Mouse (Mus musculus) MEL (cell line): ENCODE measurements at regions not wholly inside any gene's neighbourhood (a gene's known extent, or its start where the extent isn't known, plus 50 kb on each side); places are given as distances from the start of the nearest gene placed in this dataset.

Source experiments
- DNase-seq: peaks from one replicate; pipeline ENCODE4 v3.0.0; 2011; ENCODE audit warnings: low read depth, low spot score
- H3K27ac ChIP-seq: 2 replicates; pipeline ENCODE4 v1.5.1; 2012; ENCODE audit warnings: low read depth, mild to moderate bottlenecking, control low read depth, low read length, moderate library complexity; ENCODE audit not compliant: control insufficient read depth
- H3K27me3 ChIP-seq, 2 experiments: fragments of 150-350 bp in 1 of 2; sonication (generic) in 1 of 2; 2 replicates each; pipeline ENCODE4 v1.6.1; 2012; ENCODE audit warnings: low read length in 2 of 2, mild to moderate bottlenecking in 2 of 2, improper control_type of control experiment in 1 of 2, moderate library complexity in 1 of 2; ENCODE audit not compliant: insufficient read depth in 2 of 2, control insufficient read depth in 1 of 2
- H3K36me3 ChIP-seq, 2 experiments: 2 replicates each; pipeline ENCODE4 v1.6.1; 2012 to 2014; ENCODE audit warnings: low read length in 2 of 2, improper control_type of control experiment in 1 of 2, inconsistent platforms in 1 of 2, mild to moderate bottlenecking in 1 of 2; ENCODE audit not compliant: insufficient read depth in 2 of 2, control insufficient read depth in 1 of 2
- H3K4me1 ChIP-seq, 2 experiments: fragments of 150-350 bp in 1 of 2; sonication (generic) in 1 of 2; 2 replicates each; pipeline ENCODE4 v1.6.1; 2012; ENCODE audit warnings: low read length in 2 of 2, improper control_type of control experiment in 1 of 2, mild to moderate bottlenecking in 1 of 2; ENCODE audit not compliant: insufficient read depth in 2 of 2, control insufficient read depth in 1 of 2
- H3K4me3 ChIP-seq, 2 experiments: fragments of 150-350 bp in 1 of 2; sonication (generic) in 1 of 2; 2 replicates each; pipeline ENCODE4 v1.5.1; 2012; ENCODE audit warnings: low read depth in 2 of 2, low read length in 2 of 2, mild to moderate bottlenecking in 2 of 2, moderate library complexity in 2 of 2, control low read depth in 1 of 2, improper control_type of control experiment in 1 of 2; ENCODE audit not compliant: control insufficient read depth in 1 of 2, insufficient read depth in 1 of 2
- H3K79me2 ChIP-seq: 2 replicates; pipeline ENCODE4 v1.6.1; 2012; ENCODE audit warnings: mild to moderate bottlenecking, low read length, moderate library complexity; ENCODE audit not compliant: control insufficient read depth, poor library complexity, insufficient read depth
- H3K9ac ChIP-seq: 2 replicates; pipeline ENCODE4 v1.6.1; 2012; ENCODE audit warnings: low read depth, mild to moderate bottlenecking, control low read depth, low read length, moderate library complexity; ENCODE audit not compliant: control insufficient read depth, poor library complexity, severe bottlenecking
- H3K9me3 ChIP-seq: fragments of 150-350 bp; sonication (generic); replicated peaks from 2 replicates; pipeline ENCODE4 v1.6.1; 2012; ENCODE audit warnings: mild to moderate bottlenecking, low read length, improper control_type of control experiment, moderate library complexity; ENCODE audit not compliant: insufficient read depth
- CHD1 ChIP-seq: IDR thresholded peaks from 2 replicates; pipeline ENCODE4 v1.6.1; 2012; ENCODE audit warnings: low read depth, mild to moderate bottlenecking, inconsistent platforms, low read length, improper control_type of control experiment
- CHD2 ChIP-seq: IDR thresholded peaks from 2 replicates; pipeline ENCODE4 v1.6.1; 2011; ENCODE audit warnings: low read length, improper control_type of control experiment
- E2F4 ChIP-seq: IDR thresholded peaks from 2 replicates; pipeline ENCODE4 v1.6.1; 2011; ENCODE audit warnings: low read depth, low read length, improper control_type of control experiment, borderline replicate concordance
- EP300 ChIP-seq, 2 experiments: IDR thresholded peaks; 2 replicates each; pipeline ENCODE4 v1.6.1; 2011; ENCODE audit warnings: improper control_type of control experiment in 2 of 2, low read length in 2 of 2, low read depth in 1 of 2, mild to moderate bottlenecking in 1 of 2
- GABPA ChIP-seq: IDR thresholded peaks from 2 replicates; pipeline ENCODE4 v1.6.1; 2012; ENCODE audit warnings: low read depth, mild to moderate bottlenecking, inconsistent platforms, low read length, improper control_type of control experiment, moderate library complexity
- HCFC1 ChIP-seq: IDR thresholded peaks from 2 replicates; pipeline ENCODE4 v1.6.1; 2012; ENCODE audit warnings: low read depth, mild to moderate bottlenecking, inconsistent platforms, low read length, improper control_type of control experiment, moderate library complexity
- KAT2A ChIP-seq: conservative IDR thresholded peaks from 2 replicates; pipeline ENCODE4 v1.6.1; 2012; ENCODE audit warnings: low read depth, low read length, improper control_type of control experiment, inconsistent platforms
- MAX ChIP-seq: IDR thresholded peaks from 2 replicates; pipeline ENCODE4 v1.6.1; 2011; ENCODE audit warnings: low read length, improper control_type of control experiment
- MAZ ChIP-seq: IDR thresholded peaks from 2 replicates; pipeline ENCODE4 v1.6.1; 2012; ENCODE audit warnings: low read depth, mild to moderate bottlenecking, inconsistent platforms, low read length, improper control_type of control experiment
- MEF2A ChIP-seq: IDR thresholded peaks from 2 replicates; pipeline ENCODE4 v1.6.1; 2014; ENCODE audit warnings: low read depth, mild to moderate bottlenecking, inconsistent platforms, low read length, improper control_type of control experiment; ENCODE audit not compliant: poor library complexity, insufficient replicate concordance, severe bottlenecking; ENCODE audit errors: extremely low read depth
- MXI1 ChIP-seq: IDR thresholded peaks from 2 replicates; pipeline ENCODE4 v1.6.1; 2011; ENCODE audit warnings: mild to moderate bottlenecking, low read depth, low read length, improper control_type of control experiment
- POLR2A ChIP-seq, 2 experiments: IDR thresholded peaks; 2 replicates each; pipeline ENCODE4 v1.6.1; 2011 to 2012; ENCODE audit warnings: low read length in 2 of 2, mild to moderate bottlenecking in 2 of 2, control low read depth in 1 of 2, improper control_type of control experiment in 1 of 2, low read depth in 1 of 2, moderate library complexity in 1 of 2; ENCODE audit not compliant: control insufficient read depth in 1 of 2, insufficient read depth in 1 of 2, poor library complexity in 1 of 2
- POLR2AphosphoS2 ChIP-seq: IDR thresholded peaks from 2 replicates; pipeline ENCODE4 v1.6.1; 2011; ENCODE audit warnings: low read length, improper control_type of control experiment
- POLR2AphosphoS5 ChIP-seq: IDR thresholded peaks from 2 replicates; pipeline ENCODE4 v1.6.1; 2012; ENCODE audit warnings: low read depth, borderline replicate concordance, mild to moderate bottlenecking, inconsistent platforms, low read length, moderate library complexity, mixed read lengths
- RAD21 ChIP-seq: IDR thresholded peaks from 2 replicates; pipeline ENCODE4 v1.6.1; 2011; ENCODE audit warnings: mild to moderate bottlenecking, low read depth, low read length, improper control_type of control experiment
- RCOR1 ChIP-seq: IDR thresholded peaks from 2 replicates; pipeline ENCODE4 v1.6.1; 2012; ENCODE audit warnings: low read depth, mild to moderate bottlenecking, inconsistent platforms, low read length, improper control_type of control experiment
- SMC3 ChIP-seq: IDR thresholded peaks from 2 replicates; pipeline ENCODE4 v1.6.1; 2011; ENCODE audit warnings: low read depth, low read length, improper control_type of control experiment
- TAL1 ChIP-seq: IDR thresholded peaks from 2 replicates; pipeline ENCODE4 v1.6.1; 2012; ENCODE audit warnings: mild to moderate bottlenecking, inconsistent platforms, low read length, moderate library complexity, mixed read lengths
- USF1 ChIP-seq: IDR thresholded peaks from 2 replicates; pipeline ENCODE4 v1.6.1; 2014; ENCODE audit warnings: low read depth, mild to moderate bottlenecking, inconsistent platforms, low read length, improper control_type of control experiment, moderate library complexity
- ZMIZ1 ChIP-seq: IDR thresholded peaks from 2 replicates; pipeline ENCODE4 v1.6.1; 2012; ENCODE audit warnings: low read depth, mild to moderate bottlenecking, inconsistent platforms, low read length, improper control_type of control experiment, moderate library complexity
- ZNF384 ChIP-seq: IDR thresholded peaks from 2 replicates; pipeline ENCODE4 v1.6.1; 2012; ENCODE audit warnings: low read depth, mild to moderate bottlenecking, inconsistent platforms, low read length, improper control_type of control experiment

DNA sequence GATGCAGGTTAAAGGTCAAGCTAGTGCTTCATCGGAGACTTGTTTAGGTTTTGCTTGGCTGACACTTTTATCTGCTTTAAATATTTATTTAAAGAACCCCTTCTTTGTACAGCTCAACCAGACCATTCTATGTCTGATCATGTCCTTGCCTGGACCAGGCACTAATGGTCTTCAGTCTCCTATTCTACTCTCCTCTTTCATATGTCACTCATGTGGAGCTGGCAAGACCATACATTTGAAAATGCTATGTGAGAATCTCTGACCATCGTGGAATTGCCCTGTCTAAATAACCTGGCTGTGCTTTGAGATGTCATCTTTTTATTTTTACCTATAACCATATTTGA lies 74.4 kb upstream of the Il15 start:
- Histone ChIP-seq H3K79me2 (no peaks in the 10 kb centered on the region), H3K4me1 (no peaks in the 10 kb centered on the region), H3K36me3 (no peaks in the 10 kb centered on the region), H3K9ac (no peak overlapping the region), H3K4me3 (no peak overlapping the region), H3K9me3 (no peaks in the 10 kb centered on the region), H3K27ac (no peak overlapping the region), H3K27me3 (no peaks in the 10 kb centered on the region)
- TF ChIP-seq ZNF384 (no peak), MAZ (no peak), MAX (no peak), E2F4 (no peak), KAT2A (no peak), SMC3 (no peak), EP300 (IDR thresholded peaks at IDR 0.05; ENCODE audit: low read depth in 1 of 2, low read length in 2 of 2) (no peak), GABPA (no peak), TAL1 (no peak), USF1 (no peak), HCFC1 (no peak), MXI1 (no peak), ZMIZ1 (no peak), POLR2AphosphoS2 (no peak), CHD1 (no peak), RAD21 (no peak)
- DNase-seq, result no peak

DNA sequence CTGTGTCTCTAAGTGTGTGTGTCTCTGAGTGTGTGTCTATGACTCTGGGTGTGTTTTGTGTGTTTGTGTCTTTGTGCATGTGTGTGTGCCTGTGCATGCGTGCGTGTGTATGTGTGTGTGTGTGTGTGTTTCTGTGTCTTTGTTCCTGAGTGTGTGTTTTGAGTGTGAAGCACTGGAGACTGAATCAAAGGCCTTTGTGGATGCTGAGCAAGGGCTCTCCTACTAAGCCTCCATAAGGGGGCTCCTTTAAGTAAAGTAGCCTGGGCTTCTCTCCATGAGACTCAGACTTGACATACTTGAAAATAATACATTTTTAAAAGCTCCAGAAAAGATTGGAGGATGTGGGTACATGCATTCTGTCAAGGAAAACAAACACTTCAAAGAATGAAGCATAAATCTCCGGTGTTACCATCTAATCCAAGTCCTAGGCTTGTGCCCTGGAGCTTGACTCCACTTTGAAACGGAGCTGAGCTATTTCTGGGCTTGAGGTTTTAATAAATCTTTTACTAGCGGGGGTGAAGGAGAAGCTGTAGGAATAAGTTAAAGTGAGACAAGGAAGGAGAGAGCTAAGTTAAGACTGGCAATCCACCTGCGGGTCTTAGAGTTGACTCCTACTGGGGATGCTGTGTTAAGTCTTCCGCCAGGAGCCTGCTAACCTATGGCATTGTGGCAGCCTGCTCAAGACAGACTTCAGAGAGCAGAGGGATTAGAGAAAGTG lies 73.8 kb upstream of the Il15 start:
- Histone ChIP-seq H3K9me3 (no peaks in the 10 kb centered on the region), H3K36me3 (no peaks in the 10 kb centered on the region), H3K27ac (no peak overlapping the region), H3K4me1 (no peaks in the 10 kb centered on the region), H3K9ac (no peak overlapping the region), H3K27me3 (no peaks in the 10 kb centered on the region), H3K79me2 (no peaks in the 10 kb centered on the region), H3K4me3 (no peak overlapping the region)
- no peak for TF ChIP-seq POLR2AphosphoS5
- no peak for TF ChIP-seq CHD2
- TF ChIP-seq POLR2A (IDR thresholded peaks at IDR 0.05; ENCODE audit: control insufficient read depth in 1 of 2, insufficient read depth in 1 of 2, low read depth in 1 of 2, low read length in 2 of 2, poor library complexity in 1 of 2), result no peak
- no peak for TF ChIP-seq RCOR1
- TF ChIP-seq MEF2A, result no peak
- TF ChIP-seq ZMIZ1, result no peak
- no peak for TF ChIP-seq HCFC1
- DNase-seq, result no peak
